Mouse (Mus musculus) CH12.LX (cell line): Measurements from ENCODE around the gene Polr1b. TPM values are rescaled to one million over a fixed set of nuclear protein-coding genes. Genes with fewer than 3 reads are reported as not detected.

Source experiments
- DNase-seq: peaks from one replicate; pipeline ENCODE4 v3.0.0-alpha.2; 2013; ENCODE audit errors: extremely low read depth
- H3K27ac ChIP-seq: 2 replicates; pipeline ENCODE4 v1.5.1; 2012; ENCODE audit warnings: low read depth, mild to moderate bottlenecking, control low read depth, moderate library complexity; ENCODE audit not compliant: insufficient read depth
- H3K27me3 ChIP-seq: replicated peaks from 2 replicates; pipeline ENCODE3; 2012; ENCODE audit warnings: inconsistent platforms
- H3K36me3 ChIP-seq, 2 experiments: replicated peaks in 1 of 2; 2 replicates each; pipeline versions ENCODE3 to v1.6.1; 2012; ENCODE audit warnings: inconsistent platforms in 1 of 2, low read length in 1 of 2, mild to moderate bottlenecking in 1 of 2, mixed read lengths in 1 of 2, moderate library complexity in 1 of 2; ENCODE audit not compliant: control insufficient read depth in 1 of 2, insufficient read depth in 1 of 2
- H3K4me1 ChIP-seq, 2 experiments: 2 replicates each; pipeline ENCODE4 v1.6.1; 2012; ENCODE audit warnings: inconsistent platforms in 1 of 2, moderate library complexity in 1 of 2; ENCODE audit not compliant: insufficient read depth in 2 of 2, control insufficient read depth in 1 of 2
- H3K4me2 ChIP-seq: 2 replicates; pipeline ENCODE4 v1.6.1; 2012; ENCODE audit warnings: low read depth, mild to moderate bottlenecking, control low read depth; ENCODE audit not compliant: poor library complexity, insufficient read depth, severe bottlenecking
- H3K4me3 ChIP-seq, 3 experiments: fragments of 150-350 bp in 1 of 3; sonication (generic) in 1 of 3; replicated peaks in 1 of 3; 2 replicates each; pipeline versions ENCODE3 to v1.5.1; 2011 to 2012; ENCODE audit warnings: low read depth in 2 of 3, low read length in 2 of 3, mild to moderate bottlenecking in 2 of 3, moderate library complexity in 2 of 3, control low read depth in 1 of 3, improper control_type of control experiment in 1 of 3, inconsistent platforms in 1 of 3, mixed read lengths in 1 of 3; ENCODE audit not compliant: poor library complexity in 1 of 3
- H3K79me2 ChIP-seq: replicated peaks from 2 replicates; pipeline ENCODE4 v1.6.1; 2012; ENCODE audit warnings: mild to moderate bottlenecking, moderate library complexity; ENCODE audit not compliant: control insufficient read depth, poor library complexity, insufficient read depth, severe bottlenecking; ENCODE audit errors: extremely low read depth
- H3K9ac ChIP-seq: 2 replicates; pipeline ENCODE4 v1.6.1; 2012; ENCODE audit warnings: low read depth, mild to moderate bottlenecking, control low read depth, moderate library complexity; ENCODE audit not compliant: insufficient read depth
- H3K9me3 ChIP-seq: replicated peaks from 2 replicates; pipeline ENCODE3; 2012; ENCODE audit warnings: low read length, inconsistent platforms, mixed read lengths
- BHLHE40 ChIP-seq: IDR thresholded peaks from 2 replicates; pipeline ENCODE4 v1.6.1; 2011; ENCODE audit warnings: mild to moderate bottlenecking, low read depth, low read length, improper control_type of control experiment
- CHD1 ChIP-seq: IDR thresholded peaks from 2 replicates; pipeline ENCODE4 v1.6.1; 2012; ENCODE audit warnings: low read depth, low read length, improper control_type of control experiment, inconsistent platforms
- CHD2 ChIP-seq: IDR thresholded peaks from 2 replicates; pipeline ENCODE4 v1.6.1; 2011; ENCODE audit warnings: low read length, improper control_type of control experiment
- CTCF ChIP-seq, 2 experiments: IDR thresholded peaks in 1 of 2; conservative IDR thresholded peaks in 1 of 2; 2 replicates each; pipeline ENCODE4 v1.5.1; 2011 to 2012; ENCODE audit warnings: low read depth in 2 of 2, low read length in 2 of 2, improper control_type of control experiment in 1 of 2, inconsistent platforms in 1 of 2, mild to moderate bottlenecking in 1 of 2, moderate library complexity in 1 of 2
- E2F4 ChIP-seq: IDR thresholded peaks from 2 replicates; pipeline ENCODE4 v1.6.1; 2011; ENCODE audit warnings: low read depth, low read length, improper control_type of control experiment; ENCODE audit not compliant: insufficient replicate concordance
- ELF1 ChIP-seq: IDR thresholded peaks from 2 replicates; pipeline ENCODE4 v1.6.1; 2014; ENCODE audit warnings: low read depth, mild to moderate bottlenecking, inconsistent platforms, low read length, improper control_type of control experiment
- EP300 ChIP-seq: IDR thresholded peaks from 2 replicates; pipeline ENCODE4 v1.6.1; 2011; ENCODE audit warnings: low read length, improper control_type of control experiment
- ETS1 ChIP-seq: conservative IDR thresholded peaks from 2 replicates; pipeline ENCODE4 v1.6.1; 2012; ENCODE audit warnings: low read depth, mild to moderate bottlenecking, inconsistent platforms, low read length, improper control_type of control experiment, moderate library complexity
- GABPA ChIP-seq: IDR thresholded peaks from 2 replicates; pipeline ENCODE4 v1.6.1; 2012; ENCODE audit warnings: low read depth, low read length, improper control_type of control experiment, inconsistent platforms; ENCODE audit not compliant: insufficient replicate concordance
- HCFC1 ChIP-seq: IDR thresholded peaks from 2 replicates; pipeline ENCODE4 v1.6.1; 2012; ENCODE audit warnings: low read depth, mild to moderate bottlenecking, inconsistent platforms, low read length, improper control_type of control experiment
- IRF4 ChIP-seq: IDR thresholded peaks from 2 replicates; pipeline ENCODE4 v1.6.1; 2014; ENCODE audit warnings: low read depth, mild to moderate bottlenecking, inconsistent platforms, low read length, improper control_type of control experiment
- JUN ChIP-seq: IDR thresholded peaks from 2 replicates; pipeline ENCODE4 v1.6.1; 2011; ENCODE audit warnings: low read depth, mild to moderate bottlenecking, low read length, improper control_type of control experiment, moderate library complexity; ENCODE audit not compliant: insufficient read depth
- JUND ChIP-seq: conservative IDR thresholded peaks from 2 replicates; pipeline ENCODE4 v1.6.1; 2011; ENCODE audit warnings: low read depth, low read length, improper control_type of control experiment
- KAT2A ChIP-seq: IDR thresholded peaks from 2 replicates; pipeline ENCODE4 v1.6.1; 2012; ENCODE audit warnings: low read length, improper control_type of control experiment, inconsistent platforms; ENCODE audit not compliant: insufficient replicate concordance
- MAFK ChIP-seq: IDR thresholded peaks from 2 replicates; pipeline ENCODE4 v1.6.1; 2011; ENCODE audit warnings: low read length, improper control_type of control experiment; ENCODE audit not compliant: insufficient replicate concordance
- MAX ChIP-seq: IDR thresholded peaks from 2 replicates; pipeline ENCODE4 v1.6.1; 2011; ENCODE audit warnings: low read length, improper control_type of control experiment
- MAZ ChIP-seq: IDR thresholded peaks from 2 replicates; pipeline ENCODE4 v1.6.1; 2012; ENCODE audit warnings: low read depth, mild to moderate bottlenecking, inconsistent platforms, low read length, improper control_type of control experiment, moderate library complexity
- MXI1 ChIP-seq: IDR thresholded peaks from 2 replicates; pipeline ENCODE4 v1.6.1; 2011; ENCODE audit warnings: mild to moderate bottlenecking, low read depth, low read length, improper control_type of control experiment
- NELFE ChIP-seq: IDR thresholded peaks from 2 replicates; pipeline ENCODE4 v1.6.1; 2011; ENCODE audit warnings: low read depth, low read length, improper control_type of control experiment
- NRF1 ChIP-seq: IDR thresholded peaks from 2 replicates; pipeline ENCODE4 v1.6.1; 2014; ENCODE audit warnings: low read depth, mild to moderate bottlenecking, inconsistent platforms, low read length, improper control_type of control experiment, moderate library complexity
- PAX5 ChIP-seq: IDR thresholded peaks from 2 replicates; pipeline ENCODE4 v1.6.1; 2012; ENCODE audit warnings: low read length, inconsistent platforms, mixed read lengths
- POLR2A ChIP-seq: IDR thresholded peaks from 2 replicates; pipeline ENCODE4 v1.6.1; 2011; ENCODE audit warnings: low read depth, mild to moderate bottlenecking, improper control_type of control experiment, low read length
- SIN3A ChIP-seq: IDR thresholded peaks from 2 replicates; pipeline ENCODE4 v1.6.1; 2012; ENCODE audit warnings: low read length, improper control_type of control experiment, inconsistent platforms
- SMC3 ChIP-seq: IDR thresholded peaks from 2 replicates; pipeline ENCODE4 v1.6.1; 2011; ENCODE audit warnings: low read depth, low read length, improper control_type of control experiment
- TBP ChIP-seq: conservative IDR thresholded peaks from 2 replicates; pipeline ENCODE4 v1.6.1; 2011; ENCODE audit warnings: low read depth, low read length, improper control_type of control experiment
- TCF12 ChIP-seq: IDR thresholded peaks from 2 replicates; pipeline ENCODE4 v1.6.1; 2014; ENCODE audit warnings: low read depth, mild to moderate bottlenecking, inconsistent platforms, low read length, improper control_type of control experiment
- UBTF ChIP-seq: IDR thresholded peaks from 2 replicates; pipeline ENCODE4 v1.6.1; 2012; ENCODE audit warnings: low read depth, mild to moderate bottlenecking, inconsistent platforms, low read length, improper control_type of control experiment, moderate library complexity
- USF1 ChIP-seq: IDR thresholded peaks from 2 replicates; pipeline ENCODE4 v1.6.1; 2014; ENCODE audit warnings: low read depth, mild to moderate bottlenecking, inconsistent platforms, low read length, improper control_type of control experiment
- USF2 ChIP-seq: conservative IDR thresholded peaks from 2 replicates; pipeline ENCODE4 v1.6.1; 2011; ENCODE audit warnings: low read depth, low read length, improper control_type of control experiment
- ZMIZ1 ChIP-seq: IDR thresholded peaks from 2 replicates; pipeline ENCODE4 v1.6.1; 2012; ENCODE audit warnings: low read depth, mild to moderate bottlenecking, inconsistent platforms, low read length, improper control_type of control experiment
- ZNF384 ChIP-seq: IDR thresholded peaks from 2 replicates; pipeline ENCODE4 v1.6.1; 2012; ENCODE audit warnings: low read depth, low read length, improper control_type of control experiment, inconsistent platforms
- dilution Hi-C: fragments of 300-500 bp; cut with MboI; formaldehyde crosslinking; loops from 2 replicates; pipeline ENCODE4 v1.14.3; 2020; ENCODE audit warnings: low sequenced_read_pairs; ENCODE audit not compliant: extremely low pct_unique_long_range_greater_than_20kb, extremely low pct_ligation_motif_present
- in situ Hi-C: fragments of 300-500 bp; cut with MboI; formaldehyde crosslinking; loops from 3 replicates; pipeline ENCODE4 v1.14.3; 2019; ENCODE audit warnings: low sequenced_read_pairs, low pct_ligation_motif_present, low pct_unique_long_range_greater_than_20kb, mixed read lengths
- polyA plus RNA-seq: library from polyadenylated mRNA; unstranded; fragments of >175 nt; gene quantifications from 2 replicates; pipeline ENCODE4 v1.2.1, GENCODE M21; 2012; ENCODE audit warnings: low read depth; ENCODE audit not compliant: insufficient read length
- total RNA-seq, 2 experiments: library from RNA; depleted of rRNA; stranded (reverse); fragments of 300-350 nt in 1 of 2; fragments of >200 nt in 1 of 2; gene quantifications; 2 replicates each; pipeline ENCODE4 v1.2.3; 2012 to 2014

Gene Polr1b
- total and polyA plus RNA-seq, 3 experiments = 68.0 to 83.1 (median 70.5) TPM

DNA sequence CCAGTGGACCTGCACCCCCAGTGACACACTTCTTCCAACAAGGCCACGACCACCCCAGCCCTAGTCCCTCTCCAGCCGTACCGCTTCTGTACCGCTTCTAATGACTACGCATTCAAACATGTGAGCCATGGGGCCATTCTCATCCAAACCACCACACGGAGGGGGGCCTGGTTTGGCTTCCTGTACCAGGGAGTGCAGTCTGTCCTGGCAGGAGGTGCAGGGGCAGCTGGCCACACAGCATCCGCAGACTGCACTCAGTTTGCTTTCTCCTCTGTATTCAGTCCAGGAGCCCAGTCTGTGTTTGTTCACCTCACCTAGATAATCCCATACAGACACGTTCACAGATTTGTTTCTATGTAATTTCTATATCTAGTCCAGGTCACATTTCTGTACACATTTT lies 21.2 kb downstream of the Polr1b start:
- in situ Hi-C loops (no loop called here), dilution Hi-C loops (no loop called here)
- Histone ChIP-seq H3K4me2 (no peak overlapping the region), H3K79me2 (no peaks in the 10 kb centered on the region), H3K4me1 (no peaks in the 10 kb centered on the region), H3K4me3 (no peak overlapping the region), H3K36me3 (peaks cover 77 to 96% of the 10 kb centered on the region in 2 experiments), H3K27ac (no peak overlapping the region), H3K27me3 (no peaks in the 10 kb centered on the region), H3K9me3 (no peaks in the 10 kb centered on the region), H3K9ac (no peak overlapping the region)
- TF ChIP-seq TCF12 (no peak), JUN (no peak), MXI1 (no peak), CTCF (conservative IDR thresholded peaks at IDR 0.05 in 1 of 2, IDR thresholded peaks at IDR 0.05 in 1 of 2; ENCODE audit: low read depth in 2 of 2, low read length in 2 of 2) (no peak), NELFE (no peak), MAFK (no peak), GABPA (no peak), CHD2 (no peak), HCFC1 (no peak), MAX (no peak), SIN3A (no peak), CHD1 (no peak), SMC3 (no peak), ZNF384 (no peak)
- no peak for DNase-seq

DNA sequence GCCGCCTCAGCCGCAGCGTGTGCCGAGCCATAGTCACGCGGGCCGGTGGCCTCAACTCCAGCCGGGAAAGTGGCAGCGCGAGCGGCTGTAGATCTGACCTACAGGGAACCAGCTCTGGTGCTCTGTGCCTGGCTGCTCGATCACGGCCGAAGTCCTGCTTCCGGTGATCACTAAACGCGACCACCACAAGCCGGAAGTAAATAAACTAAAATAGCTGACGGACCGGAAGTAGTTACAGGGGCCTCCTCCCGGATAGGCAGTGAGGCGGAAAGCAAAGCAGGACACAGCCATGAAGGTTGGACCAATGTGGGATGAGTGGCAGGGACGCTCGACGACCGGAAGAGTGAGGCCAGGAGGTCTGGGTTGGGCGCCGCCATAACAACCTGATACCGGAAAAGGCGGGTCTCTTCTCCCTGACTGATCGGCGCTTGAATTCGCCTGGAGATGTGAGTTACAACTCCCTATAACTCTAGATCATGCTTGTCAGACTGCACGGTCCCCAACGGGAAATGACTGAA lies 28.7 kb downstream of the Polr1b start, which contains the start of gene Chchd5:
Gene Chchd5 (plus strand): TSS at position 289 of the 518 bp plus-strand sequence.
- peak; percentile 95 for DNase-seq
- peaks cover 39 to 70% of the 10 kb centered on the region in 2 experiments for H3K36me3 ChIP-seq
- dilution Hi-C loops = no loop called here
- TF ChIP-seq KAT2A (peak; percentile 86; the same call in 1 of the 2 replicates), HCFC1 (peak; percentile 92), IRF4 (no peak; the same call in 1 of the 2 replicates), TCF12 (peak; percentile 64), CHD2 (peak; percentile 80), MXI1 (peak; percentile 75), JUN (no peak), E2F4 (peak; percentile 45; the same call in 1 of the 2 replicates), ZMIZ1 (peak; percentile 53; the same call in 1 of the 2 replicates), CTCF (conservative IDR thresholded peaks at IDR 0.05 in 1 of 2, IDR thresholded peaks at IDR 0.05 in 1 of 2; ENCODE audit: low read depth in 2 of 2, low read length in 2 of 2) (no peak), PAX5 (no peak), USF1 (no peak), CHD1 (no peak), JUND (no peak), EP300 (no peak), USF2 (no peak), TBP (no peak), ZNF384 (no peak), ELF1 (peak; percentile 93), SMC3 (no peak), MAX (peak; percentile 79), UBTF (peak; percentile 55; the same call in 1 of the 2 replicates), NRF1 (peak; percentile 45; the same call in 1 of the 2 replicates), BHLHE40 (0 out of 2 replicates have a peak, but pooled peaks have one; percentile 32), MAZ (no peak), SIN3A (peak; percentile 86), POLR2A (peak; percentile 68), ETS1 (0 out of 2 replicates have a peak, but pooled peaks have one; percentile 21)

More for the DNA sequence above, 28.7 kb downstream of the Polr1b start, which contains the start of gene Chchd5:
- H3K9ac ChIP-seq = peak within 1 kb of the TSS; percentile 78
- peak within 1 kb of the TSS; percentile 95 for H3K27ac ChIP-seq
- in situ Hi-C loops = no loop called here
- H3K27me3 ChIP-seq = no peaks in the 10 kb centered on the region
- H3K79me2 ChIP-seq = 0 out of 2 replicates have a peak, but pooled peaks cover 3% of the 10 kb centered on the region
- H3K4me1 ChIP-seq = peaks cover 5 to 26% of the 10 kb centered on the region in 2 experiments; a peak in 3 of 4 replicates
- peaks cover 2% of the 10 kb centered on the region for H3K9me3 ChIP-seq
- peak within 1 kb of the TSS; percentile 61 for H3K4me2 ChIP-seq
- peak within 1 kb of the TSS; percentile 68 to 89 (median 79) for H3K4me3 ChIP-seq
